Comparison of ENCODE assay signal across 10 mouse cellular contexts in the genomic region with DNA sequence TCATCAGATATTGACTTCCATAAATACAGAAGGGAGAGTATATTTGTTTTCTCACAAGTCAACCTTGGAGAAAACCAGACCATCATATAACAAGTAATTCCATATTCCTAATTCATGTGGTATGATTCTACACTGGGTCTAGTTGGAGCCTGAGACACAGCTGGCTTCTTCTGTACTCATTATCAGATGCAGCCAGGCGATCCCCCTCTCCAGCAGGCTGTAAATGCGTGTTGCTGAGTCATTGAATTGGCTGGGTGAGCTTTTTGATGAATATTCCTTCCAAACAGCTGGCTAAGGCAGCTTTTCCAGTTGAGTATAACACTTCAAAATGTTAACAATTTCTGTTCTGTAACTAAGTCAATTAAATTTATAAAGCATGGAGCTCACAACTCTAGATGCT.
A peak's percentile ranks its signal among the peaks of the same experiment; 100 is the strongest.
DNase-seq lines count a peak whose midpoint lies in the region; ATAC-seq and TF ChIP-seq lines count a peak whose summit lies in the region.
"Had no signal": no experiment of that assay in that cellular context is flagged by ENCODE, and none has a peak within 500 bp of the region (broad histone marks: within the 10 kb centered on the region; RNA-seq: fewer than 3 reads in every experiment).

No protein-coding gene starts in this region.

- no peak for TF ChIP-seq POLR2A in brain, embryonic 14.5 days (IDR thresholded peaks at IDR 0.05; ENCODE audit: borderline replicate concordance, extremely low read depth, insufficient read depth, insufficient read length, poor library complexity, severe bottlenecking)

- intact Hi-C loops in gastrocnemius, adult 2 months (cut with DNase I) = no loop called here

- no peak overlapping the region for H3K4me2 ChIP-seq in lung, embryonic 16.5 days (ENCODE audit: low read depth, low read length)
- H3K4me2 ChIP-seq in liver, embryonic 13.5 days = no peak overlapping the region
- H3K4me2 ChIP-seq: limb, embryonic 13.5 days had no signal

- no peaks in the 10 kb centered on the region for H3K27me3 ChIP-seq in lung, embryonic 16.5 days (ENCODE audit: control insufficient read depth, insufficient read depth, low read depth, low read length)
- H3K27me3 ChIP-seq in liver, embryonic 13.5 days = no peaks in the 10 kb centered on the region
- H3K27me3 ChIP-seq: limb, embryonic 13.5 days had no signal

- H3K9ac ChIP-seq in lung, embryonic 16.5 days (ENCODE audit: low read length) = no peak overlapping the region
- no peak overlapping the region for H3K9ac ChIP-seq in liver, embryonic 13.5 days
- H3K9ac ChIP-seq: limb, embryonic 13.5 days had no signal

- no peak for TF ChIP-seq CTCF in gastrocnemius, adult 2 months (IDR thresholded peaks at IDR 0.05)
- TF ChIP-seq CTCF in brain, embryonic 14.5 days (IDR thresholded peaks at IDR 0.05; ENCODE audit: borderline replicate concordance, extremely low read depth, insufficient read depth, insufficient read length) = no peak

- H3K36me3 ChIP-seq in lung, embryonic 16.5 days (ENCODE audit: control insufficient read depth, insufficient read depth, low read length) = no peaks in the 10 kb centered on the region
- no peaks in the 10 kb centered on the region for H3K36me3 ChIP-seq in liver, embryonic 13.5 days
- H3K36me3 ChIP-seq: limb, embryonic 13.5 days had no signal

- no peaks in the 10 kb centered on the region for H3K9me3 ChIP-seq in lung, embryonic 16.5 days (ENCODE audit: control insufficient read depth, low read length)
- H3K9me3 ChIP-seq in liver, embryonic 13.5 days (replicated peaks) = no peaks in the 10 kb centered on the region
- H3K9me3 ChIP-seq: limb, embryonic 13.5 days had no signal

- peak; percentile 26 for DNase-seq in gastrocnemius, adult 2 months
- DNase-seq in gastrocnemius, adult 8-10 months (ENCODE audit: low spot score in 2 of 2) = no peak
- no peak for DNase-seq in lung, adult 18-20 months
- peak; percentile 61 for DNase-seq in brain, embryonic 14.5 days (ENCODE audit: low read depth)
- DNase-seq in liver, embryonic 13.5 days = peak; percentile 11
- no peak for DNase-seq in adrenal gland, adult 2 months

- H3K4me3 ChIP-seq in gastrocnemius, adult 2 months = no peak overlapping the region
- no peak overlapping the region for H3K4me3 ChIP-seq in lung, embryonic 16.5 days (ENCODE audit: low read length)
- H3K4me3 ChIP-seq in liver, embryonic 13.5 days (replicated peaks) = no peak overlapping the region
- H3K4me3 ChIP-seq: limb, embryonic 13.5 days had no signal

- ATAC-seq in lung, embryonic 16.5 days (ENCODE audit: low read depth) = peak; percentile 67
- peak; percentile 80 for ATAC-seq in liver, embryonic 13.5 days (ENCODE audit: low read depth)
- no peak for ATAC-seq in granulocyte monocyte progenitor cell, adult 5-6 weeks (replicated peaks; ENCODE audit: poor library complexity, severe bottlenecking)
- ATAC-seq: CD4-positive, CD25-positive, alpha-beta regulatory T cell, adult 4 months had no signal

- 35% methylated on average over 2 of the region's 2 CpGs for WGBS in lung, embryonic 16.5 days
- WGBS in liver, embryonic 13.5 days (ENCODE audit: insufficient replicate concordance) = 26% methylated on average over 2 of the region's 2 CpGs

- no peak overlapping the region for H3K27ac ChIP-seq in gastrocnemius, adult 2 months
- no peak overlapping the region for H3K27ac ChIP-seq in lung, embryonic 16.5 days (ENCODE audit: low read length)
- no peak overlapping the region for H3K27ac ChIP-seq in liver, embryonic 13.5 days
- H3K27ac ChIP-seq: limb, embryonic 13.5 days had no signal

- H3K4me1 ChIP-seq in lung, embryonic 16.5 days (replicated peaks; ENCODE audit: control insufficient read depth, insufficient read depth, low read length) = peaks cover 7% of the 10 kb centered on the region
- 0 out of 2 replicates have a peak, but pooled peaks cover 2% of the 10 kb centered on the region for H3K4me1 ChIP-seq in liver, embryonic 13.5 days (replicated peaks)
- H3K4me1 ChIP-seq: limb, embryonic 13.5 days had no signal

Comparison
In these comparisons a context has a peak if more than half of its experiments do, and no peak if none do; other contexts are left out.
1. DNase-seq: peak in gastrocnemius, adult 2 months (single experiment), brain, embryonic 14.5 days (single experiment) and liver, embryonic 13.5 days (single experiment); none in gastrocnemius, adult 8-10 months (0 of 2), lung, adult 18-20 months (0 of 2) and adrenal gland, adult 2 months (single experiment).